Mouse (Mus musculus) kidney, adult 2 months (tissue): ENCODE results near the gene Syt12.

Experiments
- CTCF ChIP-seq: fragments of 200-500 bp; conservative IDR thresholded peaks from 2 replicates; pipeline ENCODE4 v1.5.1; 2011; ENCODE audit warnings: low read depth, mild to moderate bottlenecking, control low read depth, low read length, moderate library complexity, mixed read lengths; ENCODE audit not compliant: insufficient read depth, insufficient read length
- POLR2A ChIP-seq: fragments of 200-500 bp; IDR thresholded peaks from one replicate; pipeline ENCODE4 v1.6.1; 2011; ENCODE audit warnings: low read depth, low read length, control low read depth

- TF ChIP-seq CTCF (no peak), POLR2A (no peak)
These were observed 17.5 kb upstream of the Syt12 start for GRCm38 (mm10) chr19:4494707-4495106.
